Mouse (Mus musculus) ES-E14 (cell line): ENCODE data around the gene Rps3a1. TPM values are rescaled to one million over a fixed set of nuclear protein-coding genes. Genes with fewer than 3 reads are reported as not detected.

Experiments used
- DNase-seq: peaks from one replicate; pipeline ENCODE4 v3.0.0-alpha.2; 2013; ENCODE audit warnings: low read depth, low spot score
- H3K27ac ChIP-seq: 2 replicates; pipeline ENCODE4 v1.5.1; 2012; ENCODE audit warnings: low read depth, mild to moderate bottlenecking, low read length, moderate library complexity, mixed read lengths; ENCODE audit not compliant: poor library complexity, insufficient read depth, severe bottlenecking
- H3K36me3 ChIP-seq: 2 replicates; pipeline ENCODE4 v1.6.1; 2012; ENCODE audit warnings: mild to moderate bottlenecking, low read length, moderate library complexity, mixed read lengths; ENCODE audit not compliant: control insufficient read depth, poor library complexity, insufficient read depth, severe bottlenecking
- H3K4me1 ChIP-seq, 2 experiments: fragments of 150-350 bp in 1 of 2; sonication (generic) in 1 of 2; 2 replicates each; pipeline ENCODE4 v1.6.1; 2012; ENCODE audit warnings: low read length in 2 of 2, mild to moderate bottlenecking in 1 of 2, mixed read lengths in 1 of 2; ENCODE audit not compliant: control insufficient read depth in 2 of 2, insufficient read depth in 2 of 2, poor library complexity in 1 of 2
- H3K4me3 ChIP-seq, 2 experiments: fragments of 150-350 bp in 1 of 2; sonication (generic) in 1 of 2; 2 replicates each; pipeline ENCODE4 v1.5.1; 2012; ENCODE audit warnings: low read length in 2 of 2, low read depth in 1 of 2, mild to moderate bottlenecking in 1 of 2, mixed read lengths in 1 of 2; ENCODE audit not compliant: insufficient read depth in 1 of 2, poor library complexity in 1 of 2, severe bottlenecking in 1 of 2
- H3K9ac ChIP-seq: 2 replicates; pipeline ENCODE4 v1.6.1; 2012; ENCODE audit warnings: low read depth, mild to moderate bottlenecking, low read length, mixed read lengths; ENCODE audit not compliant: poor library complexity, insufficient read depth, severe bottlenecking
- H3K9me3 ChIP-seq: fragments of 150-350 bp; sonication (generic); 2 replicates; pipeline ENCODE4 v1.6.1; 2012; ENCODE audit warnings: low read depth, mild to moderate bottlenecking, low read length; ENCODE audit not compliant: control insufficient read depth, insufficient read depth
- CHD2 ChIP-seq: IDR thresholded peaks from 2 replicates; pipeline ENCODE4 v1.6.1; 2014; ENCODE audit warnings: mild to moderate bottlenecking, low read depth, low read length, inconsistent platforms
- HCFC1 ChIP-seq: IDR thresholded peaks from 2 replicates; pipeline ENCODE4 v1.6.1; 2012; ENCODE audit warnings: low read length, inconsistent platforms, borderline replicate concordance; ENCODE audit not compliant: insufficient read depth
- MAFK ChIP-seq: IDR thresholded peaks from 2 replicates; pipeline ENCODE4 v1.6.1; 2014; ENCODE audit warnings: mild to moderate bottlenecking, low read depth, low read length, inconsistent platforms; ENCODE audit not compliant: insufficient read depth
- ZC3H11A ChIP-seq: IDR thresholded peaks from 2 replicates; pipeline ENCODE4 v1.6.1; 2012; ENCODE audit warnings: low read depth, mild to moderate bottlenecking, inconsistent platforms, low read length, borderline replicate concordance
- ZNF384 ChIP-seq: IDR thresholded peaks from 2 replicates; pipeline ENCODE4 v1.6.1; 2012; ENCODE audit warnings: low read depth, low read length, inconsistent platforms
- in situ Hi-C, 2 experiments: fragments of 600-800 bp; cut with MboI; formaldehyde crosslinking; loops; one replicate each; pipeline ENCODE4 v1.15.1; 2025; ENCODE audit warnings: low sequenced_read_pairs in 2 of 2, inconsistent platforms in 1 of 2; ENCODE audit not compliant: unreplicated experiment in 2 of 2
- total RNA-seq: library from RNA; depleted of rRNA; stranded (reverse); fragments of 300-350 nt; gene quantifications from 2 replicates; pipeline ENCODE4 v1.2.3, GENCODE M21; 2012; rRNA removed

Rps3a1 gene
- total RNA-seq, 1 experiment, result 665 TPM

DNA sequence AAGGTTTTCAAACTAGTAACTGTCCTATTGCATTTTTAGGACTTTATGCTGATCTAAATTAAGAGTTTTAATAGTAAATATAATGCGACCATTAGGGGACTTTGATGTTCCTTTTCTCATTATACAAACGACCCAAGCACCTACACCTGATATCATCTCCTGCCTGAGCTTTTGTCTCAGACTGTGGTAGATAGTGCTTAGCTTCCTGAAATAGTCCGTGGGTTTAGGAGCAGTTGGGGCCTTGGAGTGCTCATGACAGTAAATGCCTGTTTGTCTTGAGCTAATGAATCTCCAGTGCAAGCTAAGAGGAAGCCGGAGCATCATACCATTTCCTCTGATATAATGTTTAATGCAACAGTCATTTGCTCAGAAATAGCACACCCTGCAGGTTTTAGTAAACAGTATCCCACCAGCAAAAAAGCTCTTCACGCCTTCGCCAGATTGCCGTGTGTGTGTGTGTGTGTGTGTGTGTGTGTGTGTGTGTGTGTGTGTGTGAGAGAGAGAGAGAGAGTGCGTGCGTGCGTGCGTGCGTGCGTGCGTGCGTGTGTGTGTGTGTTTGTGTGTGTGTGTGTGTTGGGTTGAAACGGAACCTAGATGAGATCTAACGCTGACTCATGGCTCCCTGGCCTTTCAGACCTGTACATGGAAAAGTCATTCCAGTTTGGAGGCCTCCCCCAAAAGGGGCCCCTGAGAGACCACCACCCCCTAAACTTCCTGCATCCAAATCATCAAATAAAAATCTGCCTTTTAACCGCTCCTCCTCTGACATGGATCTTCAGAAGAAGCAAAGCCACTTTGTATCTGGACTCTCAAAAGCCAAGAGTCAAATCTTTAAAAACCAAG, 38.8 kb downstream of the Rps3a1 start:
- H3K27ac ChIP-seq, result no peak overlapping the region
- no peak for DNase-seq

GRCm38 (mm10) chr3:86101956-86102355, 40.5 kb downstream of the Rps3a1 start:
- no peak for TF ChIP-seq HCFC1
- no peak for TF ChIP-seq CHD2
- TF ChIP-seq ZC3H11A, result no peak
- no peak for TF ChIP-seq MAFK
- Histone ChIP-seq H3K4me1 (no peaks in the 10 kb centered on the region), H3K4me3 (no peak overlapping the region), H3K36me3 (peaks cover 6% of the 10 kb centered on the region; the same call in 1 of the 2 replicates), H3K27ac (no peak overlapping the region), H3K9me3 (no peaks in the 10 kb centered on the region), H3K9ac (no peak overlapping the region)
- DNase-seq, result no peak
- in situ Hi-C loops, result loop anchor here in 1 of 2 experiments (25.0 kb wide), 1 partner anchor 390 kb away; no protein-coding TSS in a partner anchor

More for the DNA sequence above, 38.8 kb downstream of the Rps3a1 start:
- Histone ChIP-seq H3K9ac (no peak overlapping the region), H3K9me3 (no peaks in the 10 kb centered on the region), H3K4me1 (no peaks in the 10 kb centered on the region), H3K36me3 (peaks cover 6% of the 10 kb centered on the region; the same call in 1 of the 2 replicates), H3K4me3 (no peak overlapping the region)
- in situ Hi-C loops, result loop anchor here in 1 of 2 experiments (25.0 kb wide), 1 partner anchor 391 kb away; no protein-coding TSS in a partner anchor
- TF ChIP-seq ZNF384 (no peak), ZC3H11A (no peak), MAFK (no peak), HCFC1 (no peak), CHD2 (no peak)

- H3K27ac ChIP-seq, result no peak overlapping the region
- in situ Hi-C loops, result no loop called here
- H3K4me3 ChIP-seq, result no peak overlapping the region
- TF ChIP-seq HCFC1 (no peak), CHD2 (no peak), ZNF384 (no peak), MAFK (no peak), ZC3H11A (no peak)
- H3K9me3 ChIP-seq, result no peaks in the 10 kb centered on the region
- no peak overlapping the region for H3K9ac ChIP-seq
- no peaks in the 10 kb centered on the region for H3K4me1 ChIP-seq
- H3K36me3 ChIP-seq, result peaks cover 3% of the 10 kb centered on the region; the same call in 1 of the 2 replicates
- DNase-seq, result no peak
Measured at GRCm38 (mm10) chr3:86093907-86094306, 48.6 kb downstream of the Rps3a1 start.

DNA sequence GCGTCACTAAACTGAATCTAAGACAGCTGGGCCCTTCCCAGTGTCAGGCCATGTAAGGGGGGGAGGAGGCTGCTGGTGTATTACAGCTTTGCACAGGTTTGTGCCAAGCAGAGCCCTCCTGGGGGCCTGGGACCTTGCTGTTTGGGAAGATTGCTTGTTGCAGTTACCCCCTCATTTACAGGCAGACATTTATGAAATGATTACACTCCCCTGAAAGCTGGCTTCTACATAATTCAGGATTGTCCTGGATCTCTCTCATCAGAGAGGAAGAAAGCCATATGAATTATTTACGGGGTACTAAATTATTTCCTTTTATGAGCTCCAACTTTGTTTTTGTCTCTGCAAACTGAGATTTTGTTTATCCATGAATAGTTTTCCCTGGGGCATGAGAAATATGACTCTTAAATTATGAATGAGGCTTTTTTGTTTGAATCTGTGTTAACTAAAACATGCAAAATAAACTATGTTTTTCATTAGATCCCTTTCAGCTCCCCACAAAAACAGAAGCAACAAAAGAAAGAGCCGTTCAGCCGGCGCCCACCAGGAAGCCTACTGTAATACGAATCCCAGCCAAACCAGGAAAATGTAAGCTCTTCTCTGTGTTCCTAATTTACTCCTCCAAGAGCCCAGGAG, 49.2 kb downstream of the Rps3a1 start:
- Histone ChIP-seq H3K36me3 (peaks cover 3% of the 10 kb centered on the region; the same call in 1 of the 2 replicates), H3K9me3 (no peaks in the 10 kb centered on the region), H3K4me1 (no peaks in the 10 kb centered on the region), H3K9ac (no peak overlapping the region), H3K27ac (no peak overlapping the region), H3K4me3 (no peak overlapping the region)
- DNase-seq, result no peak
- in situ Hi-C loops, result no loop called here
- no peak for TF ChIP-seq CHD2
- no peak for TF ChIP-seq MAFK
- no peak for TF ChIP-seq HCFC1
- no peak for TF ChIP-seq ZC3H11A
- TF ChIP-seq ZNF384, result no peak

Other genes starting within 250 kb of the Rps3a1 start
- 13.2 and 22.3 TPM in 2 replicates for gene Sh3d19, start 171.6 kb downstream of the Rps3a1 start, total RNA-seq
- 0.36 and 1.1 TPM in 2 replicates for gene Prss48, start 140.2 kb downstream of the Rps3a1 start, total RNA-seq
- gene Lrba, start 82.0 kb upstream of the Rps3a1 start, total RNA-seq, result 14.7 and 15.9 TPM in 2 replicates